Mouse (Mus musculus): ENCODE results near the gene Zbtb18. TPM values are rescaled to one million over a fixed set of nuclear protein-coding genes. Genes with fewer than 3 reads are reported as not detected.
"Not testable (repeated sequence)": the region's sequence is repeated elsewhere in the genome, so short reads cannot be mapped to it uniquely, and the experiment has no call there.

Zbtb18 gene
- total and polyA plus RNA-seq, 2 experiments from 2014 or later = 45.6 to 114 TPM

GRCm38 (mm10) chr1:177447086-177447485, 4.9 kb downstream of the Zbtb18 start:
- no peak for ATAC-seq

GRCm38 (mm10) chr1:177447541-177448111, 5.5 kb downstream of the Zbtb18 start:
- Histone ChIP-seq H3K27me3 (ENCODE audit: insufficient read depth, low read length) (no peaks in the 10 kb centered on the region), H3K9ac (replicated peaks; ENCODE audit: low read length) (peak overlapping the region; percentile 81), H3K9me3 (ENCODE audit: low read length) (no peaks in the 10 kb centered on the region), H3K27ac (peak overlapping the region; percentile 81), H3K4me2 (ENCODE audit: low read depth, low read length) (peak overlapping the region; percentile 51), H3K36me3 (ENCODE audit: insufficient read depth, low read length) (peaks cover 8% of the 10 kb centered on the region), H3K4me3 (ENCODE audit: low read length) (peak overlapping the region; percentile 85), H3K4me1 (ENCODE audit: insufficient read depth, low read length) (0 out of 2 replicates have a peak, but pooled peaks cover 4% of the 10 kb centered on the region)
- ATAC-seq (peak; percentile 21), DNase-seq (ENCODE audit: low spot score) (peak; percentile 46)
- 29% methylated on average over 12 of the region's 12 CpGs for WGBS
- TF ChIP-seq CTCF (IDR thresholded peaks at IDR 0.05; ENCODE audit: low read depth) = no peak

More at GRCm38 (mm10) chr1:177447086-177447485, 4.9 kb downstream of the Zbtb18 start:
- H3K4me2 ChIP-seq (ENCODE audit: low read depth, low read length) = peak overlapping the region; percentile 51
- no peaks in the 10 kb centered on the region for H3K27me3 ChIP-seq (ENCODE audit: insufficient read depth, low read length)
- peak; percentile 62 for DNase-seq (ENCODE audit: low spot score)
- H3K4me3 ChIP-seq (ENCODE audit: low read length) = peak overlapping the region; percentile 85
- WGBS = 21% methylated on average over 9 of the region's 9 CpGs
- no peak for TF ChIP-seq CTCF (IDR thresholded peaks at IDR 0.05; ENCODE audit: low read depth)
- H3K36me3 ChIP-seq (ENCODE audit: insufficient read depth, low read length) = peaks cover 8% of the 10 kb centered on the region
- H3K9ac ChIP-seq (replicated peaks; ENCODE audit: low read length) = peak overlapping the region; percentile 81
- peak overlapping the region; percentile 81 for H3K27ac ChIP-seq
- H3K9me3 ChIP-seq (ENCODE audit: low read length) = no peaks in the 10 kb centered on the region
- 0 out of 2 replicates have a peak, but pooled peaks cover 4% of the 10 kb centered on the region for H3K4me1 ChIP-seq (ENCODE audit: insufficient read depth, low read length)

- peak overlapping the region; percentile 85 for H3K4me3 ChIP-seq (ENCODE audit: low read length)
- peak; percentile 36 for ATAC-seq
- WGBS = 42% methylated on average over 25 of the region's 25 CpGs
Measured at GRCm38 (mm10) chr1:177448121-177448561, 6.0 kb downstream of the Zbtb18 start.

GRCm38 (mm10) chr1:177448921-177449320, 6.8 kb downstream of the Zbtb18 start:
- ATAC-seq (no peak), DNase-seq (ENCODE audit: low spot score) (no peak)
- WGBS = 47% methylated on average over 2 of the region's 2 CpGs
- Histone ChIP-seq H3K9ac (replicated peaks; ENCODE audit: low read length) (0 out of 2 replicates have a peak overlapping the region, but pooled peaks have one; percentile 17), H3K27ac (peak overlapping the region; percentile 59; the same call in 1 of the 2 replicates), H3K4me2 (ENCODE audit: low read depth, low read length) (peak overlapping the region; percentile 51), H3K36me3 (ENCODE audit: insufficient read depth, low read length) (peaks cover 8% of the 10 kb centered on the region), H3K27me3 (ENCODE audit: insufficient read depth, low read length) (no peaks in the 10 kb centered on the region), H3K4me3 (ENCODE audit: low read length) (peak overlapping the region; percentile 85), H3K9me3 (ENCODE audit: low read length) (no peaks in the 10 kb centered on the region), H3K4me1 (ENCODE audit: insufficient read depth, low read length) (0 out of 2 replicates have a peak, but pooled peaks cover 4% of the 10 kb centered on the region)
- no peak for TF ChIP-seq CTCF (IDR thresholded peaks at IDR 0.05; ENCODE audit: low read depth)

More at GRCm38 (mm10) chr1:177448121-177448561, 6.0 kb downstream of the Zbtb18 start:
- DNase-seq (ENCODE audit: low spot score) = peak; percentile 35
- Histone ChIP-seq H3K27ac (peak overlapping the region; percentile 81), H3K4me1 (ENCODE audit: insufficient read depth, low read length) (0 out of 2 replicates have a peak, but pooled peaks cover 4% of the 10 kb centered on the region), H3K9me3 (ENCODE audit: low read length) (no peaks in the 10 kb centered on the region), H3K4me2 (ENCODE audit: low read depth, low read length) (peak overlapping the region; percentile 51), H3K36me3 (ENCODE audit: insufficient read depth, low read length) (peaks cover 8% of the 10 kb centered on the region), H3K27me3 (ENCODE audit: insufficient read depth, low read length) (no peaks in the 10 kb centered on the region), H3K9ac (replicated peaks; ENCODE audit: low read length) (peak overlapping the region; percentile 81)
- no peak for TF ChIP-seq CTCF (IDR thresholded peaks at IDR 0.05; ENCODE audit: low read depth)

- not testable (repeated sequence) for H3K27me3 ChIP-seq (ENCODE audit: insufficient read depth, low read length); DNase-seq (ENCODE audit: low spot score); H3K9ac ChIP-seq (replicated peaks; ENCODE audit: low read length); H3K4me1 ChIP-seq (ENCODE audit: insufficient read depth, low read length); H3K9me3 ChIP-seq (ENCODE audit: low read length); ATAC-seq; H3K36me3 ChIP-seq (ENCODE audit: insufficient read depth, low read length)
- WGBS = 24% methylated on average over 7 of the region's 7 CpGs
- Histone ChIP-seq H3K4me3 (ENCODE audit: low read length) (peak overlapping the region; percentile 31), H3K4me2 (ENCODE audit: low read depth, low read length) (peak overlapping the region; percentile 37), H3K27ac (peak overlapping the region; percentile 45; the same call in 1 of the 2 replicates)
Measured at GRCm38 (mm10) chr1:177449857-177450256, 7.7 kb downstream of the Zbtb18 start.

GRCm38 (mm10) chr1:177451041-177451440, 8.9 kb downstream of the Zbtb18 start:
- 51% methylated on average over 2 of the region's 2 CpGs for WGBS
- Histone ChIP-seq H3K4me1 (ENCODE audit: insufficient read depth, low read length) (0 out of 2 replicates have a peak, but pooled peaks cover 4% of the 10 kb centered on the region), H3K9me3 (ENCODE audit: low read length) (no peaks in the 10 kb centered on the region), H3K4me2 (ENCODE audit: low read depth, low read length) (peak overlapping the region; percentile 44), H3K27me3 (ENCODE audit: insufficient read depth, low read length) (no peaks in the 10 kb centered on the region), H3K4me3 (ENCODE audit: low read length) (peak overlapping the region; percentile 9), H3K9ac (replicated peaks; ENCODE audit: low read length) (peak overlapping the region; percentile 37; the same call in 1 of the 2 replicates), H3K36me3 (ENCODE audit: insufficient read depth, low read length) (peaks cover 8% of the 10 kb centered on the region), H3K27ac (peak overlapping the region; percentile 68)
- DNase-seq (ENCODE audit: low spot score) (no peak), ATAC-seq (no peak)
- TF ChIP-seq CTCF (IDR thresholded peaks at IDR 0.05; ENCODE audit: low read depth) = no peak
